In genomic region chr5:16947430-16947829, GRCm38 (mm10) we compare ENCODE assay signal across 7 mouse cellular contexts.
DNase-seq lines count a peak whose midpoint lies in the region; ATAC-seq and TF ChIP-seq lines count a peak whose summit lies in the region.

No protein-coding gene starts in this region.

- H3K4me3 ChIP-seq in liver, embryonic 14.5 days (ENCODE audit: insufficient read depth in 1 of 2, low read depth in 2 of 2, low read length in 2 of 2): no peak overlapping the region
- H3K4me3 ChIP-seq in hindbrain, embryonic 13.5 days: no peak overlapping the region
- H3K4me3 ChIP-seq in midbrain, embryonic 13.5 days (replicated peaks): no peak overlapping the region

- H3K4me2 ChIP-seq in liver, embryonic 14.5 days (ENCODE audit: low read depth): no peak overlapping the region
- H3K4me2 ChIP-seq in hindbrain, embryonic 13.5 days: no peak overlapping the region
- H3K4me2 ChIP-seq in midbrain, embryonic 13.5 days (replicated peaks): no peak overlapping the region

- TF ChIP-seq POLR2A in brain, embryonic 14.5 days (IDR thresholded peaks at IDR 0.05; ENCODE audit: borderline replicate concordance, extremely low read depth, insufficient read depth, insufficient read length, poor library complexity, severe bottlenecking): no peak

- no peaks in the 10 kb centered on the region for H3K9me3 ChIP-seq in liver, embryonic 14.5 days (ENCODE audit: control insufficient read depth, low read length)
- no peaks in the 10 kb centered on the region for H3K9me3 ChIP-seq in hindbrain, embryonic 13.5 days
- H3K9me3 ChIP-seq in midbrain, embryonic 13.5 days: no peaks in the 10 kb centered on the region

- no peaks in the 10 kb centered on the region for H3K4me1 ChIP-seq in liver, embryonic 14.5 days (replicated peaks; ENCODE audit: control insufficient read depth in 2 of 2, insufficient read depth in 2 of 2, low read length in 1 of 2)
- H3K4me1 ChIP-seq in hindbrain, embryonic 13.5 days (replicated peaks): no peaks in the 10 kb centered on the region
- H3K4me1 ChIP-seq in midbrain, embryonic 13.5 days (replicated peaks): no peaks in the 10 kb centered on the region

- H3K9ac ChIP-seq in liver, embryonic 14.5 days (replicated peaks): no peak overlapping the region
- no peak overlapping the region for H3K9ac ChIP-seq in hindbrain, embryonic 13.5 days
- H3K9ac ChIP-seq in midbrain, embryonic 13.5 days (replicated peaks): no peak overlapping the region

- TF ChIP-seq EP300 in liver, embryonic 14.5 days (IDR thresholded peaks at IDR 0.05; ENCODE audit: low read depth): no peak

- no peak for ATAC-seq in liver, embryonic 14.5 days (ENCODE audit: insufficient read depth)
- peak; percentile 61; the same call in 1 of the 2 replicates for ATAC-seq in hindbrain, embryonic 13.5 days (ENCODE audit: low FRiP score)
- ATAC-seq in midbrain, embryonic 13.5 days: peak; percentile 72

- no peaks in the 10 kb centered on the region for H3K27me3 ChIP-seq in liver, embryonic 14.5 days (ENCODE audit: control insufficient read depth, insufficient read depth, low read length)
- H3K27me3 ChIP-seq in hindbrain, embryonic 13.5 days: no peaks in the 10 kb centered on the region
- no peaks in the 10 kb centered on the region for H3K27me3 ChIP-seq in midbrain, embryonic 13.5 days

- TF ChIP-seq CTCF in liver, embryonic 14.5 days (IDR thresholded peaks at IDR 0.05; ENCODE audit: low read depth): peak; percentile 18; the same call in 1 of the 2 replicates
- TF ChIP-seq CTCF in brain, embryonic 14.5 days (IDR thresholded peaks at IDR 0.05; ENCODE audit: borderline replicate concordance, extremely low read depth, insufficient read depth, insufficient read length): peak; percentile 52; the same call in 1 of the 2 replicates

- DNase-seq in liver, embryonic 14.5 days (ENCODE audit: low read depth in 3 of 3, low spot score in 3 of 3): no peak
- no peak for DNase-seq in liver
- DNase-seq in brain, embryonic 14.5 days (ENCODE audit: low read depth): peak; percentile 80
- no peak for DNase-seq in layer of hippocampus, adult 9-11 months
- DNase-seq in gastrocnemius, postnatal 25 days: no peak

- H3K36me3 ChIP-seq in liver, embryonic 14.5 days (replicated peaks; ENCODE audit: control insufficient read depth, insufficient read depth, low read depth): no peaks in the 10 kb centered on the region
- H3K36me3 ChIP-seq in hindbrain, embryonic 13.5 days: no peaks in the 10 kb centered on the region
- H3K36me3 ChIP-seq in midbrain, embryonic 13.5 days: no peaks in the 10 kb centered on the region

- H3K27ac ChIP-seq in liver, embryonic 14.5 days: no peak overlapping the region
- no peak overlapping the region for H3K27ac ChIP-seq in hindbrain, embryonic 13.5 days
- H3K27ac ChIP-seq in midbrain, embryonic 13.5 days: no peak overlapping the region

- 6% methylated on average over 1 of the region's 1 CpGs for WGBS in liver, embryonic 14.5 days (ENCODE audit: insufficient replicate concordance)
- WGBS in hindbrain, embryonic 13.5 days: 23% methylated on average over 1 of the region's 1 CpGs
- WGBS in midbrain, embryonic 13.5 days: 18% methylated on average over 1 of the region's 1 CpGs
